Mouse (Mus musculus): Measurements from ENCODE around the gene Nfic. TPM values are rescaled to one million over a fixed set of nuclear protein-coding genes. Genes with fewer than 3 reads are reported as not detected.

Gene Nfic
- polyA plus RNA-seq, 1 experiment from 2014 or later: 139 TPM

GRCm38 (mm10) chr10:81421041-81421796 lies 34.2 kb downstream of the Nfic start:
- WGBS: 73% methylated on average over 4 of the region's 4 CpGs
- ATAC-seq (ENCODE audit: insufficient number of reproducible peaks, low FRiP score, low TSS enrichment, low read depth): no peak
- Histone ChIP-seq H3K36me3 (peaks cover 22% of the 10 kb centered on the region), H3K27me3 (no peaks in the 10 kb centered on the region), H3K27ac (replicated peaks) (no peak overlapping the region), H3K4me1 (peaks cover 86% of the 10 kb centered on the region), H3K9me3 (replicated peaks) (no peaks in the 10 kb centered on the region), H3K4me2 (replicated peaks) (no peak overlapping the region), H3K9ac (no peak overlapping the region), H3K4me3 (replicated peaks) (no peak overlapping the region)

DNA sequence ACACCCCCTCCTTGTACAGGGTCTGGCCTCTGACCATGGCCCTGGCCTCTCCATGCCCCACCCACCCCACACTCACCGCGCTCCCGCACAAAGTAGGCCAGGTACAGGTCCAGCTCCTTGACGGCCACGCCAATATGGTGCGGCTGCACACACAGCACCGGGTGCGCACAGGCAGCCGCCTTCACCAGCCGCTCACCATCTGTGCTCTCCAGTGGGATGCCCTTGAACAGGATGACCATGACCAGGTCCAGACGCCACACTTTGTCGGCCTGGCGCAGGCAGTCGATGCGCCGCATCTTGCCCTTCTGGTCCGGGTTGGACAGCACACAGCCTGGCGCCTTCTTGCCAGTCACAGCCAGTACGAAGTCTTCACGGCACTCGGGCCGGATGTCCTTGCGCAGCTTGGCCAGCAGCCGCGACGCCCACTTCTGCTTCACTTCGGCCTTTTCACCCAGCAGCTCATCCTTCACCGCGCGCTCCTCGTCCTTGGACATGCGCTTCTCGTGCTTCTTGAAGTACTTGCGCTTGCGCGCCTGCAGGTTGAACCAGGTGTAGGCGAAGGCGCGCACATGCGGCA lies 35.2 kb downstream of the Nfic start:
- Histone ChIP-seq H3K9me3 (replicated peaks) (no peaks in the 10 kb centered on the region), H3K36me3 (peaks cover 24% of the 10 kb centered on the region), H3K27me3 (no peaks in the 10 kb centered on the region), H3K4me3 (replicated peaks) (no peak overlapping the region), H3K4me2 (replicated peaks) (no peak overlapping the region), H3K9ac (no peak overlapping the region), H3K27ac (replicated peaks) (no peak overlapping the region), H3K4me1 (peaks cover 88% of the 10 kb centered on the region)
- ATAC-seq (ENCODE audit: insufficient number of reproducible peaks, low FRiP score, low TSS enrichment, low read depth): no peak
- 87% methylated on average over 40 of the region's 40 CpGs for WGBS

GRCm38 (mm10) chr10:81419111-81419928 lies 36.1 kb downstream of the Nfic start:
- H3K4me2 ChIP-seq (replicated peaks): no peak overlapping the region
- no peak for ATAC-seq (ENCODE audit: insufficient number of reproducible peaks, low FRiP score, low TSS enrichment, low read depth)
- no peaks in the 10 kb centered on the region for H3K9me3 ChIP-seq (replicated peaks)
- H3K27me3 ChIP-seq: no peaks in the 10 kb centered on the region
- peak overlapping the region; percentile 61; the same call in 1 of the 2 replicates for H3K27ac ChIP-seq (replicated peaks)
- peaks cover 88% of the 10 kb centered on the region for H3K4me1 ChIP-seq
- no peak overlapping the region for H3K9ac ChIP-seq
- 91% methylated on average over 10 of the region's 10 CpGs for WGBS
- peaks cover 29% of the 10 kb centered on the region for H3K36me3 ChIP-seq
- H3K4me3 ChIP-seq (replicated peaks): no peak overlapping the region

GRCm38 (mm10) chr10:81418216-81419070 lies 37.0 kb downstream of the Nfic start:
- Histone ChIP-seq H3K9ac (no peak overlapping the region), H3K27ac (replicated peaks) (peak overlapping the region; percentile 92), H3K27me3 (no peaks in the 10 kb centered on the region), H3K4me3 (replicated peaks) (no peak overlapping the region), H3K36me3 (peaks cover 29% of the 10 kb centered on the region), H3K4me1 (peaks cover 88% of the 10 kb centered on the region), H3K4me2 (replicated peaks) (no peak overlapping the region), H3K9me3 (replicated peaks) (no peaks in the 10 kb centered on the region)
- no peak for ATAC-seq (ENCODE audit: insufficient number of reproducible peaks, low FRiP score, low TSS enrichment, low read depth)
- 52% methylated on average over 11 of the region's 11 CpGs for WGBS

DNA sequence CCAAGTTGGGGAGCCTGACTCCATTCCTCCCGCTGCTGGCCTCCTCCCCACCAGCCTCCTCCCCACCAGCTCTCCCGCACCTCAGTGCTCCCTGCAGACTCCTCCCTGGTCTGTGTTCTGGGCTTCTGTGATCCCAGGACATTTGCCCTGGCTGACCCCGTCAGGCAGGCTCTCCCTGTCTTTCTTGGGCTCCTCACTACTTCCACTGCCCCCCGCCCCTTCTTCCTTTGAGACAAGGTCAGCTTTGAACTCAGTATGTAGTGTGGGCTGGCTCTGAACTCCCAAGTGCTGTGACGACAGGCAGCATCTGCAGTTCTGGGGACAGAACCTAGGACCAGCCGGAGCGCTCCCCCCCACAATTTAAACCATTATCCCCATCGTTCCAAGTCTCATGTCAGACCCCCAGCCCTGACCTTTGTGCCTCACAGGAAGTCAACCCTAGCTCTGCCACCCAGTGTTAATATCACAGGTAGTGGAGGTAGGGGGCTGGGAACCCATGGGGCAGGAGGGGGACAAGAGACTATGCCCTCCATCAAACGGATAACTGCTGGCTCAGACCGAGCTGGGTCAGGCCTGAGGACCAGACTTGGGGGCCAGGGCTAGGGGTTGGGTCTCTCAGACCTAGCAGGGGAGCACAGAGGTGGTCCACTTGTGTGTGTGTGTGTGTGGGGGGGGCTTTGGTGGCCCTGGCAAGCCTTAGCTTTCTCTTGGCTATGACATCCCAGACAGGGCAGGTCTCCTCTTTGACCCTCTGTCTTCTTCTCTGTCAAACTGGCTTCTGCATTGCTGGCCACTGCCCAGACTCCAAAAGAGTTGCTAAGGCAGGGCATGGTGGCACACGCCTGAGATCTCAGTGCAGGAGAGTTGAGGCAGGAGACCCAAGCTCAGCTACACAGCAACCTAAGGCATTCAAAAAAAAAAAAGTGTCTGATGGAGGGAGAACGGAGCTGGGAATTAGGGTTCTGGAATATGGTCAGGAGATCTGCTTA lies 37.9 kb downstream of the Nfic start:
- Histone ChIP-seq H3K9ac (0 out of 2 replicates have a peak overlapping the region, but pooled peaks have one; percentile 6), H3K36me3 (peaks cover 36% of the 10 kb centered on the region), H3K4me1 (peaks cover 92% of the 10 kb centered on the region), H3K27me3 (no peaks in the 10 kb centered on the region), H3K9me3 (replicated peaks) (no peaks in the 10 kb centered on the region), H3K27ac (replicated peaks) (peak overlapping the region; percentile 92), H3K4me2 (replicated peaks) (peak overlapping the region; percentile 51), H3K4me3 (replicated peaks) (peak overlapping the region; percentile 32)
- ATAC-seq (ENCODE audit: insufficient number of reproducible peaks, low FRiP score, low TSS enrichment, low read depth): no peak
- WGBS: 36% methylated on average over 12 of the region's 12 CpGs

DNA sequence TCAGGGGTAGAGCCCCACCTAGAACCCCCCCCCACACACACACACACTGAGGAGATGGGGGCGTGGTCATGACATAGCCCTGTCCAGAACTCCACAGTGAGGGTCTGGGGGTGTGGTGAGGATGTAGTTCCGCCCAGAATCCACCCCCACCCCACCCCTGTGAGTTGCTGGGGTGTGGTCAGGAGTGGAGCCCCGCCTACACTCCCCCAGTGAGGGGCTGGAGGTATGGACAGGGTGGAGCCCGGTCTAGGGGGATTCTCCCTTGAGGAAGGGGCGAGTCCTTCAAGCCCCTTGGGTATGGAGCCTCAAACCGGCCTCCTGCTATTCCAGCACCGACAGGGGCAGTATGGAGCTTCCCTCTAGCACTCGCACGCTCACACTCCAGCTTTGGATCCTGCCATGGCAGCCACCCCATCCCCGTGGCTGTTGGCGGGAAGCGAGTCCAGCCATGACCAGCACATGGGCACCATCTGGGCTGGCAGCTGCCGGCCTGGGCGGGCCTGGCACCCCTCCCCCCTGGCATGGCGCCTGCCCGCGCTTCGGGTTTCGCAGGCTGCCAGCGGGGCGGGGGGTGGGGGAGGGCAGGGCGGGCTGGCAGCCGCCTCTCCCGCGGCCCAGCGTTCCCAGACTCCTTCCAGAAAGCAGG lies 38.7 kb downstream of the Nfic start:
- H3K27ac ChIP-seq (replicated peaks): peak overlapping the region; percentile 92

GRCm38 (mm10) chr10:81415549-81416310 lies 39.7 kb downstream of the Nfic start:
- Histone ChIP-seq H3K4me2 (replicated peaks) (no peak overlapping the region), H3K36me3 (peaks cover 40% of the 10 kb centered on the region), H3K4me3 (replicated peaks) (no peak overlapping the region), H3K27ac (replicated peaks) (peak overlapping the region; percentile 92), H3K9ac (no peak overlapping the region), H3K9me3 (replicated peaks) (no peaks in the 10 kb centered on the region), H3K27me3 (no peaks in the 10 kb centered on the region), H3K4me1 (peaks cover 99% of the 10 kb centered on the region)
- ATAC-seq (ENCODE audit: insufficient number of reproducible peaks, low FRiP score, low TSS enrichment, low read depth): no peak
- WGBS: 61% methylated on average over 17 of the region's 17 CpGs

More for the DNA sequence above, 38.7 kb downstream of the Nfic start:
- H3K9me3 ChIP-seq (replicated peaks): no peaks in the 10 kb centered on the region
- H3K4me2 ChIP-seq (replicated peaks): peak overlapping the region; percentile 51
- H3K27me3 ChIP-seq: no peaks in the 10 kb centered on the region
- under 1% methylated on average over 26 of the region's 26 CpGs for WGBS
- H3K9ac ChIP-seq: peak overlapping the region; percentile 6; the same call in 1 of the 2 replicates
- H3K4me3 ChIP-seq (replicated peaks): peak overlapping the region; percentile 32
- H3K4me1 ChIP-seq: peaks cover 92% of the 10 kb centered on the region
- peaks cover 38% of the 10 kb centered on the region for H3K36me3 ChIP-seq
- ATAC-seq (ENCODE audit: insufficient number of reproducible peaks, low FRiP score, low TSS enrichment, low read depth): peak; percentile 84

DNA sequence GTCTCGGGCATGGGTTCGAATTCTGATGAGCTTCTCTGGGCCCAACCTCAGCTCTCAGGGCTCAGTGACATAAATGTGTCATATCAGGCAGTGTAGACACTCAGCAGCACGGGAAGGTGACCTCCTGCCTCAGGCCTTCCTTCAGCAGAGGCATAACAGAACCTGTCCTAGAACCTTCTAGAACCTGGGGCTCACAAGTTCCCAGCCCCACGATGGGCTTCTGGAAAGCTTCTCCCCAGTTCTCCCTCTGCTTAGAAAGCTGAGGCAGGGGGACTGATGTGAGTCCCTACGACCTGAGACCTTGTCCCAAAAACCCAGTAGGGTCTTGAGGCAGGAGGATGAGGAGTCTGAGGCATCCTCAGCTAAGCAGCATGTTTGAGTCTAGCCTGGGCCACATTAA lies 40.3 kb downstream of the Nfic start:
- Histone ChIP-seq H3K9ac (no peak overlapping the region), H3K36me3 (peaks cover 38% of the 10 kb centered on the region), H3K27me3 (no peaks in the 10 kb centered on the region), H3K9me3 (replicated peaks) (no peaks in the 10 kb centered on the region), H3K4me2 (replicated peaks) (no peak overlapping the region), H3K4me3 (replicated peaks) (no peak overlapping the region), H3K27ac (replicated peaks) (peak overlapping the region; percentile 58; the same call in 1 of the 2 replicates), H3K4me1 (peaks cover 99% of the 10 kb centered on the region)
- WGBS: 81% methylated on average over 5 of the region's 5 CpGs
- no peak for ATAC-seq (ENCODE audit: insufficient number of reproducible peaks, low FRiP score, low TSS enrichment, low read depth)

DNA sequence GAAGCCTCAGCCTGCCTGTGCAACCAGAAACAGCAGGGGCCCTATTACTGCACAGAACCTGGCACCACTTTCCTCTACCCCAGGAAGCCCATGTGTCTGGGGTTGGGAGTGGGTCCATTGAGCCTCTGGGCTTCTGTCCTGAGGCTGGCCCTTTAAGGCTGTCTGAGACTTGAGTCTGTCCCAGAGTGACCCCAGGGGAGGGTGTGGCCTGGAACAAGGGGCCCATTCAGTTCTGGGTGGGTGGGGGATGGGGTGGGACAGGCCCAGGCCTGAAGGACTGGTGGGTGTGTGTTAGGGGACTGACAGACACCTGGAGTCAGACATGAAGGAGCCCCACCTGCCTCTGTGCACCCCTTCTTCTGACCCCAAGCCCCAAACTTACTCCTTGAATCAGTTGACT lies 40.8 kb downstream of the Nfic start:
- Histone ChIP-seq H3K27me3 (no peaks in the 10 kb centered on the region), H3K4me3 (replicated peaks) (no peak overlapping the region), H3K27ac (replicated peaks) (peak overlapping the region; percentile 86), H3K9ac (no peak overlapping the region), H3K36me3 (peaks cover 33% of the 10 kb centered on the region), H3K4me1 (peaks cover 100% of the 10 kb centered on the region), H3K4me2 (replicated peaks) (0 out of 2 replicates have a peak overlapping the region, but pooled peaks have one; percentile 19), H3K9me3 (replicated peaks) (no peaks in the 10 kb centered on the region)
- ATAC-seq (ENCODE audit: insufficient number of reproducible peaks, low FRiP score, low TSS enrichment, low read depth): no peak

Measured in embryonic facial prominence, embryonic 15.5 days (tissue).